Mouse (Mus musculus) kidney, adult 2 months (tissue): ENCODE data around the gene Mrps27. TPM values are rescaled to one million over a fixed set of nuclear protein-coding genes. Genes with fewer than 3 reads are reported as not detected.

Source experiments
- DNase-seq: peaks from one replicate; pipeline ENCODE4 v3.0.0; 2021
- H3K27ac ChIP-seq: fragments of 200-500 bp; 2 replicates; pipeline ENCODE4 v1.5.1; 2012; ENCODE audit warnings: low read depth, low read length, control low read depth, inconsistent platforms; ENCODE audit not compliant: insufficient read depth
- H3K27me3 ChIP-seq: fragments of 200-500 bp; replicated peaks from 2 replicates; pipeline ENCODE4 v1.6.1; 2012; ENCODE audit warnings: mild to moderate bottlenecking, moderate library complexity, low read length, inconsistent platforms; ENCODE audit not compliant: control insufficient read depth, insufficient read depth
- H3K36me3 ChIP-seq: fragments of 200-500 bp; 2 replicates; pipeline ENCODE4 v1.6.1; 2012; ENCODE audit warnings: mild to moderate bottlenecking, moderate library complexity, low read length, inconsistent platforms; ENCODE audit not compliant: control insufficient read depth, insufficient read depth
- H3K4me1 ChIP-seq: fragments of 200-500 bp; 2 replicates; pipeline ENCODE4 v1.6.1; 2011; ENCODE audit warnings: low read length; ENCODE audit not compliant: control insufficient read depth, insufficient read depth
- H3K4me3 ChIP-seq: fragments of 200-500 bp; 2 replicates; pipeline ENCODE4 v1.5.1; 2011; ENCODE audit warnings: mild to moderate bottlenecking, low read depth, low read length, control low read depth; ENCODE audit not compliant: insufficient read depth
- CTCF ChIP-seq: fragments of 200-500 bp; conservative IDR thresholded peaks from 2 replicates; pipeline ENCODE4 v1.5.1; 2011; ENCODE audit warnings: low read depth, mild to moderate bottlenecking, control low read depth, low read length, moderate library complexity, mixed read lengths; ENCODE audit not compliant: insufficient read depth, insufficient read length
- POLR2A ChIP-seq: fragments of 200-500 bp; IDR thresholded peaks from one replicate; pipeline ENCODE4 v1.6.1; 2011; ENCODE audit warnings: low read depth, low read length, control low read depth
- WGBS: fragments of 180-500 bp; shearing (Covaris S2); methylation state at CpG from one replicate; pipeline ENCODE4 v1.1.7; 2018; 5-methylcytosine and 5-hydroxymethylcytosine counted together
- polyA plus RNA-seq: library from polyadenylated mRNA; depleted of rRNA; stranded (reverse); fragments of >200 nt; gene quantifications from 2 replicates; pipeline ENCODE4 v1.2.3, GENCODE M21; 2012

Gene Mrps27
- polyA plus RNA-seq, 1 experiment: 26.7 TPM

DNA sequence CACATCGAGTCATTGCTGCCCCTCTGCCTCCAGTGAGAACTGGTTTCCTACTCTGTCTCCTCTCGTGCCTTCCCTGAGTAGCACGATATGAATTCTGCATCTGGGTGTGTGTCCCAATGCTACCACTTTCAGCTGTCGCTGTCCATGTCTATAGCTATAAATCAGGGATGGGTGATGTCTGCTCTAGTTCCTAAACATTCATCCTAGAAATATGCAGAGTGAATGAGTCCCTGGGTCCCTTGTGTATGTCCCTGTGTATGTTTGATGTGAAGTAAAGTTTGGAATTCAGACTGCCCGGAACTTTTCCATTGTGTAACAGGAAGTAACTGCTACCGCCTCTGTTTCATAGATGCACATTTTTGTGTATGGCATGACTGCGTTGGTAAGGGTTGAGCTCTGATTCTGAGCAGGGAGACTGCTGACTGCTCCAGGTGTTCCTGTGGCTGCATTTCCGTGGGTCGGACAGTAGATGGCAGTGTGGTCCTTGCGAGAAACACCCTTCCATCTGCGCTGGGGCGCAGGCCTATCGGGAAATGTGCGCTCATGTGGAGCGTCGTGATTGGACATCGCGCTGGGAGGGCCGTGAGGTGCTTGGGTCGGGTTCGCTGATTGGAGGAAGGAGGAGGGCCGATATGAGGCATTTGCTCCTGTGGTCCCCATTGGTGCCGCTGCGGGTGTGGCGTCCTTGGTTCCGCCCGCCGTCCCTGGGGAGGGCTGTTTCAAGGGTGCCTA lies 8.3 kb downstream of the Mrps27 start:
- Histone ChIP-seq H3K4me1 (no peaks in the 10 kb centered on the region), H3K36me3 (no peaks in the 10 kb centered on the region), H3K27ac (peak overlapping the region; percentile 81), H3K27me3 (no peaks in the 10 kb centered on the region), H3K4me3 (peak overlapping the region; percentile 38)
- TF ChIP-seq POLR2A (no peak), CTCF (peak; percentile 99)
- peak; percentile 98 for DNase-seq
- 11% methylated on average over 28 of the region's 28 CpGs for WGBS

DNA sequence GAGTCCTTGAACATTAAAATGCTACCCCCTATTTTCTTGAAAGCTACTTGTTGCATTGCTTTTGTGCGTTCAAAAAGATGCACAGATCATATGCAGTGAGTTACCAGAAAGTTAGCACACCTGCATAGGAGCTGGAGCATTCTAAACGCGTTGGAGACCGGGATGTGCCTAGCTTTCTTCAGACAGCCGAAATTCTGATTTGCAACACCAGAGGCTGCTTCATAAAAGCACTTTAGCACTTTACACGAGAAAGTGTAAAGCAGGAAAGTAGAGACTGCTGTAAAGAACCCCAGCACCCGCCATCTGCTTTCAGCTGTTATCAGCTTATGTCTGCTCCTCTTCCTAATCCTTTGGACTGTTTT lies 8.9 kb downstream of the Mrps27 start:
- Histone ChIP-seq H3K4me1 (no peaks in the 10 kb centered on the region), H3K4me3 (peak overlapping the region; percentile 38), H3K27me3 (no peaks in the 10 kb centered on the region), H3K36me3 (no peaks in the 10 kb centered on the region), H3K27ac (peak overlapping the region; percentile 81)
- no peak for TF ChIP-seq CTCF
- 7% methylated on average over 7 of the region's 7 CpGs for WGBS
- no peak for DNase-seq

DNA sequence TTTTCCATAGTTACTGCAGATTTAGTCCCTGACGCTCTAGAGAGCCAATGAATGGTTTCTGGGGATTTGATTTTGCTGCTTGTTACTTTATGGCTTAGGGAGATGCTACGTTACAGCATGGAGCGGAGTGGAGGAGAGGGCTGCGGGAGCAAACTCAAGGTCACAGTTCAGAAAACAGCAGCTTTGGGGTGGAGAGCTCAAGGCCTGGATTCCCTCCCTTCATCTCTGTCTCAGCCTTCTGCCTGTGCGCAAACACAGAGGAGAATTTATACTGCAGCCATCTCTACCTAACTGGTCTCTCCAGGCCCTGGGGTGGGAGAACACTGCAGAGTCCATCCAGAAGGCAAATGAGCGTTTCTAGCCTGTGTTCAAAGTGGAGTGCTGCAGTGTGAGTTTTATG lies 10.5 kb downstream of the Mrps27 start:
- no peak overlapping the region for H3K4me3 ChIP-seq
- no peak for DNase-seq
- 84% methylated on average over 6 of the region's 6 CpGs for WGBS
- H3K4me1 ChIP-seq: no peaks in the 10 kb centered on the region
- no peaks in the 10 kb centered on the region for H3K36me3 ChIP-seq
- no peaks in the 10 kb centered on the region for H3K27me3 ChIP-seq
- H3K27ac ChIP-seq: no peak overlapping the region
- no peak for TF ChIP-seq POLR2A
- no peak for TF ChIP-seq CTCF

DNA sequence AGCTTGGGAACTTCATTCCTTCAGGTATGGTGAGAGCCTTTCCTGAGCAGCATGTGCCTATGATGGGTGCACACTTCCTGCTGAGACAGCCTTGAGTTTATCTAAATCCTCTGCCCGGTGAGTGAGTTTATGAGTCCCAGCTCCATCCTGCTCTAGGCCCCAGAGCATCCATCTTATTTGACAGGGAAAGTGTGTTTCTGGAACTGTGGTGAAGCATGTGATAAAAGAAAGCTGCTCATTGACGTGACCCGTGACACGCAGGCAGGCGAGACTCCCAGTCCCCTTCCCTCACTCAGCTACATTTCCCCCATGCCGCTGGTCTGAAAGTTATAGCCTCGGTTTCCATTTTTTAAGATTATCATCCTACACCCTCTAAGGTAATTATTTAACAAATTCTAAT lies 11.3 kb downstream of the Mrps27 start:
- Histone ChIP-seq H3K4me1 (no peaks in the 10 kb centered on the region), H3K27me3 (no peaks in the 10 kb centered on the region), H3K27ac (no peak overlapping the region), H3K4me3 (no peak overlapping the region), H3K36me3 (no peaks in the 10 kb centered on the region)
- TF ChIP-seq POLR2A (no peak), CTCF (no peak)
- WGBS: 75% methylated on average over 7 of the region's 7 CpGs
- no peak for DNase-seq

DNA sequence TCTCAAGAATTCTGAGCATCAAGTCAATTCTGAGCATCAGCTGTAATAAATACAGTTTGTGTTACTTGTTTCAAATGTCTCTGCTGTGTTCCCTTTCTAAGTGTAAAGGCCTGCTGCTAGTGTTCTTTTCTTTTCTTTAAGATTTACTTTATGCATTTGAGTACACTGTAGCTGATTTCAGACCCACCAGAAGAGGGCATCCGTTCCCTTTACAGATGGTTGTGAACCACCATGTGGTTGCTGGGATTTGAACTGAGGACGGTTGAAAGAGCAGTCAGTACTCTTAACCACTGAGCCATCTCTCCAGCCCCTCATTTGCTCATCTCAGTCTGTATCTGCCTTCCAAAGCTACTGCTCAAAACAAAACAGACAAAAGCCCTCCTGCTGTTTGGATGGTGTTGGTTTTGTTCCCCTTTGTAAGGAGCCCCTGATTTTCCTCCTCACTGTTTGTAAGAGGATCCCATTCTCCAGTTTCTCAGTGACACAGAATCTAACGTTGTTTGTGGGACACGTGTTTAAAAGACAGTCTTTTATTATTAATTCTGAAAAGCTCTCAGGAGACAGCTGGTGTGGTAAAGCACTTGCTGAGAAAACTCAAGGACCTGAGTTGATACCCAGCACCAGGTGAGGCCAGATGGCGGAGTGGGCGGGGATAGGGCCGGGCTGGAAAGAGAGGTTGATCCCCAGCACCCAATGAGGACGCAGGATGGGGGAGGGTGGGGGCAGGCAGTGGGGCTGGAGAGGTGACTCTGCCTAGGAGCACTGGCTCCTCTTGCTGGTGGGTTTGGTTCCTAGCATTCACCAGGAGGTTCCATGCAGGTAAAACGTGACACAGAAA lies 12.1 kb downstream of the Mrps27 start:
- TF ChIP-seq POLR2A (no peak), CTCF (no peak)
- Histone ChIP-seq H3K27ac (no peak overlapping the region), H3K4me1 (no peaks in the 10 kb centered on the region), H3K4me3 (no peak overlapping the region), H3K36me3 (no peaks in the 10 kb centered on the region), H3K27me3 (no peaks in the 10 kb centered on the region)
- DNase-seq: no peak
- WGBS: 67% methylated on average over 9 of the region's 9 CpGs

DNA sequence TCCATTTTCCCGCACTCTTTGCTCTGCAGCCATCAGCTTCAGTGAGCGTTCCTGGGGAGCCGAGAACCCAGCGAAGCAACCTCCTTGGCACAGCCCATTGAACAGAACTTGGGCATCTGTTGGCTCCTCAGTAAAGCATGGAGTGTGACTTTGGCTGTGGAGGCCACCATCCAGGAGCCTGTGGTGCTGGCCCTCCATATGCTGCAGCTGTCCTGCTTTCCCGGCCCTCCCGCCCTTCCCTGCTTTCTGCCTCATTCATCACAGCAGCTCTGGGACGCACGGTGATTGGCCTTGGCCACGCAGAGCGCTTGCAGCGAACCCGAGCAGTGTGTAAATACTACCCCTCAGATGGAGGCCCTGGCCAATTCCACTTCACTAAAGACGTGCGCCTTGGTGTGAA lies 14.3 kb downstream of the Mrps27 start:
- DNase-seq: no peak
- Histone ChIP-seq H3K36me3 (no peaks in the 10 kb centered on the region; the same call in 1 of the 2 replicates), H3K4me1 (no peaks in the 10 kb centered on the region), H3K27ac (no peak overlapping the region), H3K4me3 (no peak overlapping the region), H3K27me3 (no peaks in the 10 kb centered on the region)
- WGBS: 79% methylated on average over 14 of the region's 14 CpGs
- no peak for TF ChIP-seq CTCF
- TF ChIP-seq POLR2A: no peak

DNA sequence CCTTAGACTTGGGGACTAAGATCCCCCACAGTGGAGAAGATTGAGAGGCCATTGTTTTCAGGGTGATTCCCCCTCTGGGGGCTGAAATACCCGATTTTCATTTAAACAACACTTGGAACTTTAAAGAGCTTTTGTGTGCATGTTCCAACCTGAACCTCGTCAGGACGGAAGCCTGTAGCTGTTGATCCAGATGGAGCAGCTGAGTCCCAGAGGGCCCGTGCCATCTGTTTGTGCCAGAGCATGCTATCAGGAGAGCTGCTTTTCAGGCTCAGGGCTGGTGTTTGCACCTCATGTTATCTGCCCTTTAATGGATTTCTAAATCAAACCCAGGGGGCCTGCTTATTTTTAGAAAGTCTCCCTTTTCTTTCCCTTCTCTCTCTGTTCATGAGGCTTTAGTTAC lies 19.3 kb downstream of the Mrps27 start:
- H3K27ac ChIP-seq: no peak overlapping the region
- no peaks in the 10 kb centered on the region; the same call in 1 of the 2 replicates for H3K36me3 ChIP-seq
- WGBS: 90% methylated on average over 4 of the region's 4 CpGs

More for the DNA sequence above, 19.3 kb downstream of the Mrps27 start:
- TF ChIP-seq POLR2A (no peak), CTCF (no peak)
- Histone ChIP-seq H3K4me3 (no peak overlapping the region), H3K4me1 (no peaks in the 10 kb centered on the region), H3K27me3 (no peaks in the 10 kb centered on the region)
- DNase-seq: no peak
